Mouse (Mus musculus): ENCODE measurements at regions not wholly inside any gene's neighbourhood (a gene's known extent, or its start where the extent isn't known, plus 50 kb on each side); places are given as distances from the start of the nearest gene placed in this dataset.

DNA sequence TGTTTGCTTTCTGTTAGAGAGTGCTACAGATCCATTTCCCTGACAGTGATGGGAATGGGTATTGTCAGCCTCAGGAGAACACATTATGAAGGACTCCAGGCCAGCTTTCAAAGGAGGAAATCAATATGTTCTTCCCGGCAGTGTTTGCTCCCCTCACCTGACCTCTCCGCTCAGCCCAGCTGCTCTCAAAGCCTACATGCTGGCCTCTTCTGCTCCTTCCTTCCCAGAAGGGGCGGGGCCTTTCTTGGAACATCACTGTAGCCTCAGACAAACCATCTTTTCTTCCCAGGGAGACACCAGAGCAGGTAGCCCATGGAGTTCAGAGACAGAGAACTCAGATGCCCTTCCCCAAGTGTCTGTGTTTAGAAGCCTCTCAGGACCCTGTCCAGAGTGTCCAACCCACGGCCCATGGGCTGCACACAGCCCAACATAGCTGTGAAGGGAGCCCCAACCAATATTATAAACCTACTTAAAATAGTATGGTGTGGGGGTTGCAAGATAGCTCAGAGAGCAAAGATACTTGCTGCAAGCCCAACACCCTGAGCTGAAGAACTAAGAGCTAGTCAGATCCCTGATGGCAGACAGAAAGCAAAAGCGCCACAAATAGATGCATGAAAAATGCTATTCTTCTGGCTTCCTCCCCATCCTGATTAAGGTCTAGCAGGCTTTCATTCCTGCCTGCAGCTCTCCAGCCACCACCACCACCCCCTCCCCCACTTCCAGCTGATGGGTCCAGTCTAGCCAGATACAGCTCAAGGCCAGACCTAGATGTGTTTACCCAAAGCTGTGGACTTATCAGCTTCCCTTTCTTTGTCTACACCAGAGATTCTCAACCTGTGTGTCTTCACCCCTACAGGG lies 141.8 kb upstream of the Hs6st1 start:
- DNase-seq (ENCODE audit: low spot score in 2 of 2): no peak

DNA sequence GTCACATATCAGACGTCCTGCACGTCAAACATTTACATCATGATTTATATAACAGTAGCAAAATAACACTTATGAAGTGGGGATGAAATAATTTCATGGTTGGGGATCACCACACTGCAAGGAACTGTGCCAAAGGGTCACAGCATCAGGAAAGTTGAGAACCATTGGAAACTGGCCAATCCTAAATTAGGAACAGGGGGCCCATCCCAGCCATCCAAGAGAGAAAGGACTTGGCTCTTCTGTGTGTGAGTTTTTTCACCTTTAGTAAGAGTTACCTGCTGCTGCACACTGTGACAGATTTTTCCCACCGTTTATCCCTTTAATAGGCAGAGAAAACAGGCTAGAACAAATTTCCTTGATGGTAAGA lies 141.2 kb upstream of the Hs6st1 start:
- DNase-seq (ENCODE audit: low spot score in 2 of 2): no peak

DNA sequence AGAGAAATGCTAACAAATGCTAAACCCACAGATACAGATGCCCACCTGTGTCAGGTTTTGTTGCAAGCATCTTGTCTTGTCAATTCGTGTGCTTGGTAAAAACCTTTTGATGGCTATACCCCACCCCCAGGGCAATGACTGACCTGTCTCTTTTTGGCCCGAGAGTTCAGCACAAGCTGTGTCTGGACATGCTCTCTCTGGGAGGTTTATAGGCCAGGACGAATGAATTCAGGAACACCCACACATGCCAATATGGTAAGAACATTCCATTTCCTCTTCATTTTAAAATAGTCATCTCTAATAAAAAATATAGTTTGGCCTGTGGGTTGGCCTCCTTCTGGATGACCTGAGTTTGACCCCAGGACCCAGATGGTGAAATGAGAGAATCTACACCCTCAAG lies 137.8 kb upstream of the Hs6st1 start:
- no peak for DNase-seq (ENCODE audit: low spot score in 2 of 2)

DNA sequence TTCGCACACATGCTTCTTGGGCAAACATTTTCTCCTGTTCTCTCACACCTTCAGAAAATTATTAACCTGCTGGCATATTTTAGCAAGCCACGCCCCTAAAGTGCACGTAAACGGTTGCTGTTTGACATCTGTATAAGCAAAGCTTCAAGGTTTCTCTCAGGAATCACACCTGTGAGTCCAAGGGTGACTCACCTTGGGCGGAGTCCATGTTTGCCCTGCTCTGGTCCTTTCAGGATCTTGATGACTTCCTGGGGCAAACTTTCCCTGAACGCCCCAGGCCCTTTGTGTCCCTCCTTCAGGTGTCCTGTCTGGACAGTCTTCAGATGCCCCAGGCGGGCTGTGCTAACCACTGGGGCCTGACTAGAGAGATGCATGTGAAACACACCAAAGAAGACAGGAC lies 137.1 kb upstream of the Hs6st1 start:
- no peak for DNase-seq (ENCODE audit: low spot score in 2 of 2)

DNA sequence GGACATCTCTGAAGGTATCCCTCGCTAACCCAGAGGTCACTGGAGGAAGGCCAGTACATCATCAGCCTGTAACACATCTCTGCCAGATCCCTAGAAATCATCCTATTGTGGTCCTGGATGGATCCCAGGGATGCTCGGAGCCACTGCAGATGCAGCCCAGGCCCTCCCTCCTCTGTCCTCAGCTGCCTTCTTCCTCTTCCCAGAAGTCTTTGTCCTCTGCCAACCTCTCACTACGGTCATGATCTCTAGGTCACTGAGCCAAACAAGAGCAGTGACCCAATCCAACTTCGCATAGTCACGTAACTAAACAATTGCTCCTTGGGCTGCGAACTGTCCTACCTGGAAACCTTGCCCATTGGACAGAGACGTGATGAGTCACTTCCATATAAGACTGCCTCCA lies 134.7 kb upstream of the Hs6st1 start:
- no peak for DNase-seq (ENCODE audit: low spot score in 2 of 2)

DNA sequence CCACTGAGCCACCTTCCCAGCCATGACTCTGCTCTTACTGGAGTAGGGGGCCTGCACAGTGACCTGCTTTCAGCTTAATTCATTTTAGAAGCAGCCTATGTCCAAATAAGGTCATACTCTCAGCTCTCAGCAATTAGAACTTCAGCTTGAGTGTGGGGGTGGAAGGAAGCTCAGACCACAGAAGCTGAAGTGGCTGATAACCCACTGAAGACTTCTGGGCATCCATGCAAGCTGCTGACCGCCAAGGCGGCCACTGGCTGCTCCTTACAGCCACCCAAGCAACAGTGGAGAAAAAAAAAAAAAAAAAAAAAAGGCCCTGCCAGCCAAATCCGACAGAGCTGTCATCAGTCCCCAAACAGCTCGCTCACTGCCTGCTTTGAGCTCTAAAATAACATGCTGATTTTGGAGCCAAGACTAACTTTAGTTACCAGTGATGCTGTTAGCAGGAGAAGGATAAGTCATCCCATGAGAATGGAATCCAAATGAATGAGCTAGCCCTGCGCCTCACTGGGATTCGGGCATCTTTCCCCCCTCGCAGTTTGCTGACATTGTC lies 133.0 kb upstream of the Hs6st1 start:
- no peak for DNase-seq (ENCODE audit: low spot score in 2 of 2)

DNA sequence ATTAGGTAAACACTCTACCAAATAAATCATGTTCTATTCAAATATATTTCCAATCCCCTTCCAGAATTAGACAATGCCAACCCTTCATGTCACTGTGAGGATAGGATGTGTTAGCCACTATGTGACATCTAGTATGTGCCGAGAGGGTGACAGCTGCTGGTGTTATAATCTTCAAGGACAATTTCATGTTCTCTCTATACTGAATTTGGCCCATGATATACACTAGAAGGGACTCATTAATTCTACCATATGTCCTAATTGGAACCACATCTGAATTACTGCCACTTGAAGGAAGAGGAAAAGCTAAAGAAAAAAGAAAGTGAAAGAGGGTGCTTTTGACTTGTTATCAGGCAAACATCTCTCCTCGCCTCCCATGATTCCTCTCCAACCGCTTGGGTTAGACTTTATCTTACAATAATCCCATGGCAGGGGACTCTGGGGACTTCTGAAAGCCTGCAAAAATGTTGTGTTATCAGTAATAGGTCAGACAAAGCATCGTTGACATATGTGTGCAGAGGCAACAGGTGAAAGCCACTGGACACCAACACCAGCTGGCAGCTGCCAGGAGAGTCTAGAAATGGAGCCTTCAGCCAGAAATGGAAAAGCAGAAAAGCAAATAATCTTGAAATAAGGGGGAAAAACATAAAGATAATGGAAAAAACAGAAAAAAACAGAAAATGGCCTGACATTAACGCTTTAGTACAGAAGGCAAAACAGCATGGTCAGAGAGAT lies 131.7 kb upstream of the Hs6st1 start:
- DNase-seq (ENCODE audit: low spot score in 2 of 2): no peak

DNA sequence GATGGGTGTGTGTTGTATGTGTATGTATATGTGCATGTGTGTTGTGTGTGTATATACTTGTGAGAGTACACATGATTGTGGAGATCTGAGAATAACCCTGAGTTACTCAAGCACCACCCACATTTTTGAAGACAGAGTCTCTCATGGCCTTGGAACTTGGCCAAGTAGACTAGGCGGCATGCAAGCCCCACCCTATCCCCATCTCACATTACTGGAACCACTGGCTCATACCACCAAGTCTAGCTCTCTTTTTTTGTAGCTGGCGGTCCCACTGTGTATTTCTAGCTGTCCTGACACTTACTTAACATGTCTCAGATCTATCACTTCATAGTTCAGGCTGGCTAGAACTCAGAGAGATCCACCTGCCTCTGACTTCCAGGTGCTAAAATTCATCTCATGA lies 128.0 kb upstream of the Hs6st1 start:
- no peak for DNase-seq (ENCODE audit: low spot score in 2 of 2)

DNA sequence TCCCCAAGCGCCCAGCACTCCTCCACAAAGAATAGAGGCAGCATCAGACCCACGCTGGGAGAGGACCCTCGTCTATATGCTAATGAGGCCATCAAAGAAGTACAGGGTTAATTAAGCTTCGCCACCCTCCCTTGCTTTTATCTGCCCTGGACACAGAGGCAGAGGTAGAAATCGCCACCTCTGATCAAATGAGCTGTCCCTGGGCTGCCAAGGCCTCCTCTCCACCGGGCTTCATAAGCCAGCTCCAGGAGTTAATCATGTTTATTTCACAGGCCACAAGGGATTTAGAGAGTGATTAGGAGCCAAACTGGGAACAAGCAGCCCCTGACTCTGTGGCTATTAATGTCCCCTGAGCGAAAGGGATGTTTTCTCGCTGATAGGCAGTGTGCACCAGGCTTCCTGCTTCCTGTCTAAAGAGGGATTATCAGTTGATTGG lies 126.5 kb upstream of the Hs6st1 start:
- DNase-seq (ENCODE audit: low spot score in 2 of 2): no peak

DNA sequence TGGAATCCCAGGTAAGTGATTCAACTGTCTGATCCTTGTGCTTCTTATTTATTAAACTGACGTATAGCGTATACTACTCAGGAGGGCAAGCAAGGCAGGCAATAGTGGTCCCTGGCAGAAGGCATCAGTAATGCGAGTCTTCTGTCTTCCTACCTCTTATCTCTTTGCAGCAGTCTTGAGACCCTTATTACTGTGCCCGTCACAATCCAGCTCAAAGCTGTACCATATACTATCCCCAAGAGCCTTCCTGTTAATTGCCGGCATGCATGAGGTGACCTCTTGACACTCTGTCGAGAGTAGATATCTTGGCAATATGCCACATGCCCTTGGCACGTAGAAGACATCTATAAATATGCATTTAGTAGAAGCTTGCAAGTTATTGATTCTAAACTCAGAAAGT lies 126.0 kb upstream of the Hs6st1 start:
- no peak for DNase-seq (ENCODE audit: low spot score in 2 of 2)

DNA sequence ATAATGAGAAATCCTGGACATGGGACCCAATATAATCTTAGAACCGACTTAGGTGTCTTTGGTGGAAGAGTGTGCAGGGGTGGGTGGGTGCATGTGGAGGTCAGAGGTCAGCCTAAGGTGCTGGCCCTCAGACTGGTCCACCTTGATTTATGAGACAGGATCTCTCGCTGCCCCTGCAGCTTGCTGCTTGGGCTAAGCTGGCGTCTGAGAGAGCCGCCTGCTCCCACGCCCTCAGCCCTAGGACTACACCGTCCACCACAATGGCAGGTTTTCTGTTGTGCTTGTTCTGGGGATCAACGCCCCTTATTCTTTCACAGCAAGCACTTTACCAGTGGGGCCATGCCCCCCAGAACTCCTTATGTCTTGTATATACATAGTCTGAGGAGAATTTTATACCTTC lies 124.4 kb upstream of the Hs6st1 start:
- DNase-seq (ENCODE audit: low spot score in 2 of 2): no peak

DNA sequence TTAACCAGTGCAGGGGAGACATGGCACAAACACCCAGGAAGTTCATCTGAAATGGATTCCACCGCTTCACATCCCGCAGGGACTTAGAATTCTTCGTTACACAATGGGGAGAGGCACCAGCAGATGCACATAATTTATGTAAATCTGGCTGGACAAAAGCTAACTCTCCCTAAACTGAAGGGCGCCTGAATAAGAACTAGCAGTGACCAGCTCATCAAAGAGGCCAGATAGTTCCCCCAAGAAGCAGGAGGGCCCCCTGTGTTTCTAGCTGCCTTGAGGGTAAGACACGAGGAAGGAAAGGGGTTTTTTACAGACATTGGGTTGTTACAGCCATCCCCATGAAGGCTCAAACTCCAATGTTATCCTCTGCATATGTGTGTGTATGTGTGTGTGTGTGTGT lies 123.8 kb upstream of the Hs6st1 start:
- no peak for DNase-seq (ENCODE audit: low spot score in 2 of 2)

DNA sequence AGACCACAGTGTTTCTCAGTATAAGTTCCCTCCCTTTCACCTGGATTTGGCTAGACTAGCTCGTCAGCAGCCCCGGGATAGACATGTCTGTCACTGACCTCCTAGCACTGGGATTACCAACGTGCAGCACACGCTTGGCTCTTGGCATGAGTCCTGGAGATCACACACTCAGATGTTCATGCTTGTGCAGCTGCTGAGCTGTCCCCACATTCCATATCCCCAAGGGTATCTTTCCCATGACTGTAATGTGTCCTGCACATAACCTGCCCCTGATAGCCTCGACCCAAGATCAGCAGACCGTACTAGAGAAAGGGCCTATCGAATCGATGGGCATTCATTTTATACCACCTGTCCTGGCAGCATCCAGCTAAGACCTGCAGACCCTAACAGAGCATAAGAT lies 123.4 kb upstream of the Hs6st1 start:
- DNase-seq (ENCODE audit: low spot score in 2 of 2): no peak

DNA sequence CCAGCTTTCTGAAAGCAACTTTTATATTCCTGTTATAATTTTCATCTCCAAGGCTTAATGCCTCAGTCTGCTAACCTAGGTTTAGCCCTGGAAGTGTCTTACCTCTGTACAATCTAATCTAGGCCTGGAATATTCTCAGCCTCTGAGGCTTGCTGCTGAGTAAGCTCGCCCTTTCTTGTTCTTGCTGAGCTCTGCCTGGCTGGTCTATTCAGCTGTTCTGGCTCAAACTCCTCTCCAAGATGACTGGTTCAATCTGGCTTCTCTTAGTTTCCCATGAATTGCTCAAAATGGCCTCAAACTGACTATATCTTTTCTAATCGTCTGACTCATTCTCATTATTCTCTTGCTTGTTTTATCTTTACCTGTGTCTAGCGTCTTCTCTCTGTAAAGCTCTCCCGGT lies 122.6 kb upstream of the Hs6st1 start:
- DNase-seq (ENCODE audit: low spot score in 2 of 2): no peak

DNA sequence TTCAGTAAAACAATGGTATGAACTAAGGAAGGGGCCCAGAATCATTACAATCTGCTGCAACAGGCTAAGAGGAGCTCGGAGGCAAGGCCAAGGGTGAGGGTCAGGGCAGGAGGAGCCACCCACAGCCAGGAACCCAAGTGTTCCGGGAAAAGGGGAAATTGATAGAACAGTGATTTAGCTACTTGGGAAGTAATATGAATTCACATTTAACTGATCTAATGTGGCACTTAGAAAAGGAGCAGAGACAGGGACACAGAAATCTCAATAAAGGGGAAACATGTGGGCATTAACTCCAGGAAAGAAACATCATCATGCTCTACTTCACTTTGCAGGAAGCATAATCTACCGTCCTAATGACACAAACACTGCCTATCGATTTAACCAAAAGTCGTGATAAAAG lies 120.1 kb upstream of the Hs6st1 start:
- DNase-seq (ENCODE audit: low spot score in 2 of 2): no peak

DNA sequence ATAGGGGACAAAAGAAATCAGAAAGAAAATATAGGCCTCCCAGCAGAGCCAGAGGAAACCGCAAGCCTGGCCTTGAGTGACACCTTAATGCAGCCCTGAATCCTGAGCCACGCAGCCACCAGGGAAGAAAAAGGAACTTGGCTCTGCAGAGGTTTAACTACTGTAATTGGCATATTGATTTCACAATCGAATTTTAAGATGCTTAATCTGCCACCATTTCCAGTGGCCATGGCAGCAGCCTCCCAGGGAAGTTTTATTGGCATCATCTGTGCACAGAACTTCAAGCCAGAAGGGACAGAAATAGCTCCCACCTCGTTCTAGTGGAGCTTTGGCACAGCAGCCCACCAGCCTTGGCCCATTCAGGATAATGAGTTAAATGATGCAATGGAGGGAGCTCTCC lies 117.1 kb upstream of the Hs6st1 start:
- no peak for DNase-seq (ENCODE audit: low spot score in 2 of 2)

DNA sequence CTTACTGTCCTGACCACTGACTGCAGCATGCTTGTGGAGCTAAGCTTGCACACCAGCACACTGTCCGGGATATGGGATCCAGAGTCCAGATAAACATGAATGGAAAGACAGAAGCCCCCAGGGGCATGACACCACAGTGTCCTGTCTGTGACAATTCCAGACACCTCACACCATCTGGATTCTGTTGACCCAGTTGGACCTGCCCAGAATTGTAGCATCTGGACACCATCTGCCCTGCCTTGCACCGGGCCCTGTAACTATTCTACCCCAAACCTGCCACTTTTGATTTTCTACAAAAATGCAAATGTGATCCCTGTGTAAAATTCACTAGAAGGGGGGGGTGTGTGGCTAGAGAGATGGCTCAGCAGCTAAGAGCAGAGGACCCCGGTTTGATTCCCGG lies 114.5 kb upstream of the Hs6st1 start:
- DNase-seq (ENCODE audit: low spot score in 2 of 2): no peak

DNA sequence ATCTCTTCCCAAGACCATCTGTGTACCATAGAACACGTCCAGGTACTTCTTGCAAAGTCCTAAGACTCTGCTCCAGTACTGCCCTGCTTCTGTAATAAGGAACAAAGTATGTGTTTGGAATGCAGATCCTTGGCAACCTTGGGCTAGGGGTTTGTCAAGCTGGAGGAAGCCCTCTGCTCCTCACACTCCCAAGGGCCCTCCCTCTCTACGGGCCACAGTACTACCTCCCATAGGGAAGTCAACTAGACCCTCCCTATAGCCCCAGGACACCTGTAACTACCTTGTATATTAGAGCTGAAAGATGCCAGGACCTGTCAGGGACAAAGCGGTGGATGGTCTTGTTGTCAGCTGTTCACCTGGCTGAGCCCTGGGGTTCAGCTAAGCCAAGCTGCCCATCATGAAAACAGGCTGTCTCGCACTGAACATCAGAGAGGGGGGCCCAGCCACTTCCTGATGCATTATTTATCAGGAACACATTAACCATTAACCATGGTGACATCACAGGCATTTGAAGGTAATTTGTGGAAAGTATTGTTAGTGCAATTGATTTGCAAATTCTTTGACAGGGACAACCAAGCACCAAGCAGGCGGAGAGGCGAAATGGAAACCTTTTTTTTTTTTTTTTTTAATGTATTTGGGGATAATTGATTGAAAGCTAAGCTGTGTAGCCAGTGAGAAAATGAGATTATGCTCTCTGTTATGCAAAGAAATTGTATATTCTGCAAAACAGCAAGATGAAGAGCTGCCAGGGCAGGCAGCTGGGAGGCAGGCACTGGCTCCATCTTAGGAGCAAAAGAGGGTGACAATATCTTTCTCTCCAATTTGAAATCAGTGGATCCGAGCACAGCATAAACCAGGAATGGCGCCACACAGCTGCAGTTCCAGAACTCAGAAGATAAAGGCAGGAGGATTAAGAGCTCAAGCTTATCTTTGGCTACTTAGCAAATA lies 110.5 kb upstream of the Hs6st1 start:
- no peak for DNase-seq (ENCODE audit: low spot score in 2 of 2)

DNA sequence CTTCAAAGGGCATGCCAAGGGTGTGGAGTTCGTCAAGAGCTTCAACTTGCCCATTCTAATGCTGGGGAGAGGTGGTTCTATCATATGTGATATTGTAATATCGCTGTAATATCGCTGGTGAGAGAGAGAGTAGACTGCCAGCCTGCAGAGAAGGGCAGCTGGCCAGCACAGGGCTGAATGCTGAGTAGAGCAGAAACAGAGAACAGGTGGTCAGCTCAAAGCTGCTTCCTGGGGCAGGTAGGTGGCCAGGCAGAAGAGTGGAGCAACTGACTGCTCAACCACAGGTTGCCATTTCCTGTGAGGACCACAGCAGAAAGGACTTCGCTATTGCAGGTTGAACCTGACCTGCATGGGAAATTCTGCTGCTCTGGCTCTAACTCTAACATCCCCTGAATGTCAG lies 108.5 kb upstream of the Hs6st1 start:
- no peak for DNase-seq (ENCODE audit: low spot score in 2 of 2)

DNA sequence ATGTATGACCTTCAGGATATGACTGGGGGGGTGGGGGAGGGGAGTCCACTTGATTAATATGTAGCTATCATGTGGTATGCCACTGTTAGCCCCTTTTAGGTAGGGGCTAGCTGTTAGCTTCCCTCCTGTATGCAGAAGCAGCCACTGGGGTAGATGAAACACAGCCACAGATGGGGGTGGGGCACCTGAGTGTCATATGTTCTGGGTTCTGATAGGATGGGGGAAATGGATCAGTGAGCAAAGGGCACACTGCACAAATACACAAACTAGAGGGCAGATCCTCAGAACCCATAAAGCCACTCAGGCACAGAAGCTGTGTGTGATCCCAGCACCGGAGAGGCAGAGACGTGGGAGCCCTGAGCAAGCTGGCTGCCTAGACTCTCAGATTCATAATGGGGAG lies 107.4 kb upstream of the Hs6st1 start:
- no peak for DNase-seq (ENCODE audit: low spot score in 2 of 2)

DNA sequence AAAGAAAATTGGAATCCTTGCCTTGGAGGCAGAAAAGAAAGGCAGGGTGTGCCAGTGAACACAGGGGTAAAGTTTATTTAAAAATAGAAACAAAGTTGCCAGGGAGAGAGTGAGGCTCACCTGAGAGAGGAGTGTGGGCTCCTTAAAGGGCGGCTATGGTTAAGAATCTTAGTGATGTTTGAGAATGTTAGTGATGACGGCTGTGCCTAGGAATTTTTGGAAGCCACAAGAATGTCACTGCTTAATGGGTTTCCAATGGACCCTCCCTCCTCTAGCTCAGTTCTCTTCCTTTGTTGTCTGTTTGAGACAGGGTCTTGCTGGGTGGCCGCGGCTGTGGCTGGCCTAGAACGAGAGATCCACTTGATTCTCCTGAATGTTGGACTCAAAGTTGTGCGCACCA lies 106.3 kb upstream of the Hs6st1 start:
- no peak for DNase-seq (ENCODE audit: low spot score in 2 of 2)

DNA sequence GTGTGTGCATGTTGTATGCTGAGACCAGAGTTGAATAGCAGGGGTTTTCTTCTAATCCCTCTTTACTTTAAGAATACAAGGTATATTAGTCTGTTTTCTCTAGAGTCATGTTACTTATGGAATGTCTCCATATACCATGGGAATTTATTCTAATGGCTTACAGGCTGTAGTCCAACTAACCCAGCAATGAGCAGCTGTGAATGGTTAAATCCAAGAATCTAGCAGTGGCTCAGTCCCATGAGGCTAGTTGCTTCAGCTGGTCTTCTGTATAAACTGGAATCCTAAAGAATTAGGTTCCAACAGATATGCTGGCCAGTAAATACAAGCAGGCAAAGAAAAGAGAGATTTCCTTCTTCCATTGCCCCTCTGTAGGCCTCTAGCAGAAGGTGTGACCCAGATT lies 99.7 kb upstream of the Hs6st1 start:
- no peak for DNase-seq (ENCODE audit: low spot score in 2 of 2)
